Mouse (Mus musculus): ENCODE results near the gene Sdcbp2.
A peak's percentile ranks its signal among the peaks of the same experiment; 100 is the strongest.

Gene Sdcbp2

DNA sequence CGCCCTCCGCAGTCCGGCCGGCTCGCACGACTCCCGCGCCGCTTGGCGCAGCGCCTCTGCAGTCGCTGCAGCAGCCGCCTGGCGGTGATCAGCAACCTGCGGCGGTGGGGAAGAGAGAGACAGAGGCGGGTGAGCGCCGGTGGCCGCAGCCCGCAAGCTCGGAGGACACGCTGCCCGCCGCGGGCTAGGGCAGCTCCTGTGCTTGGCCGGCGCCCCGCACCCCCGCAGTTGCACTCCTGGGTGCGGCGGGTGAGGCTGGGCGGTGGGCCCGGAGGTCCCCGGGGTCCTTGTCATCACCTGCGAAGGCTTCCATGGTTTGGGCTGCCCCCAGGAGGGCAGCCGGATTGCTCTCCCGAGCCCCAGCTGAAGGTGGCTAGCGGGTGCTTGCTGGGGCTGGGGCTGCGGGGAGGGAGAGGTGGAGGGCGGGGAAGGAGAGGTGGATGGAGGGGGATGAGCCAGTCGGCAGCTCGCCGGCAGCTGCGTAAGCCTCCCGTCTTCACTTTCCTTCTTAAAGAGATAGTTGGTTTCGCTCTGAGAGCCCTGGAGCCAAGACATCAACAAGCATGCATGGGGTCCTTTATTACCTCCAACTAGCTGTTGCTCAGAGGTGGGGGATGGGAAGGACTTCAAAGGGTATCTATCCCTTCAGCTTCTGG, 59.9 kb downstream of the Sdcbp2 start, which contains the start of gene Snph:
Gene Snph, minus strand, starts transcription at position 435 of the 656 bp plus-strand sequence.
- DNase-seq: peak; percentile 77

DNA sequence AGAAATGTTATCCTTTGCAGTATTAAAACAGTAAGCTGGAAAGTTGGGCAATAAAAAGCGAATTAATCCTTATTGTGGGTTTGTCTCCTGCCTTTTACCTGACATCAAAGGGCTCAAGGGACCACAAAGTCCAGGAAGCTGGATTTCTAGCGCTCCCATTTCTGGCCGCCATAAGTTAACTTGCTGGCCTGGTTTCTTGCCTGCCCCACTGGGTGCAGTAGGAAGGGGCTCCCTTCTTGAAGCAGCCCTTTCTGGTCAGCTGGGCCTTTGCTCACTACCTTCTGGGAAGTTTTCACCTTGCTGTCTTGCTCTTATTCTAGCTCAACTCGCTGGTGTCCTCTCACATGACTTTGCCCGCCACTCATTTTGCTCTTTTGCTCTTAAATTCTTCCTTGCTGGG, 60.6 kb downstream of the Sdcbp2 start:
- no peak for DNase-seq

DNA sequence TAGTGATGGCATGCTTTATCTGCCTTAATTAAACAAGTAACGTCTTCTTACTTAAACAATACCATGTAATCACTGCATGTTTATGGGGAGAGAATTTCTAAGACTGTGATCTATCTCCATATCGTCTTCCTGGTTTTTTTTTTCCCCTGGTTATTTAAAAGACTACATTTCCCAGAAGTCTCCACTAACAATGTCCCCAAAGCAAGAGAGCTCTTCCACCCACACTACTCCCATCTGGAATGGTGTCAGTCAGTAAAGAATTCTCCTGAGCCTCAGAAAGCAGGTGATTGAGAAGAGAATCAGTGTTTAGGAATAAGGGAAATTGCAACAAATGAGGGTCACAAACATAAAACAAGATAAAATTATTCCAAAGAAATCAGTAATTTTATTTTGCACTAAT, 62.5 kb downstream of the Sdcbp2 start:
- no peak for DNase-seq

DNA sequence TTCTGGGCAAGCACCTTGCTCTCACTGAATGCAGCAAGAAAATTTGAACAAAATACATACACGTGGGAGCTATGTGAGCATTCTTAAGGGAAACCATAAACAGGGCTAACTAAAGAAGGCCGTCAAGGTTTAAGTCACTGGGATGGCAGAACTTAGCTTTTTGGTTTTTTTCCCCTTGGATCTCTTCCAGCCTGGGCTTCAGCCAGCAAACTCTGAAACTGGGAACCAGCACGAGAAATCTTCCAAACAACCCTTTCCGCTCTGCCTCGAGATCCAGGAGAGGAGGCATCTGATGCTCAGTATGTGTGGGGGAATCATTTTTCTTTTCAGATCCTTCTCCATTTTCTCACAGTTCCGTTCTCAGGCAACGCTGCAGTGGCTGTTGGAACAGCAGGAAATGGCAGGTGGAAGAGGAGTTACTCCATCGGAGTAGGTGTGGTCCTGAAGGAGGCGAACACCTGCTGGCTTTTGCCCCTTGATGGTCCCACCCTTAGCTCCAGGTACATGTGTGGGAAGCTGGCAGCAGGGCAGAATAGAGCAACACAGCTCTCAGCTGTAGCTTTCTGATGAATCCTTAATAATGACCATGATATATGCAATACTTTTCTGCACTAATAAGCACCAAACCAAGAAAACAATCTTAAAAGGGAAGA, 63.1 kb downstream of the Sdcbp2 start:
- DNase-seq: no peak

DNA sequence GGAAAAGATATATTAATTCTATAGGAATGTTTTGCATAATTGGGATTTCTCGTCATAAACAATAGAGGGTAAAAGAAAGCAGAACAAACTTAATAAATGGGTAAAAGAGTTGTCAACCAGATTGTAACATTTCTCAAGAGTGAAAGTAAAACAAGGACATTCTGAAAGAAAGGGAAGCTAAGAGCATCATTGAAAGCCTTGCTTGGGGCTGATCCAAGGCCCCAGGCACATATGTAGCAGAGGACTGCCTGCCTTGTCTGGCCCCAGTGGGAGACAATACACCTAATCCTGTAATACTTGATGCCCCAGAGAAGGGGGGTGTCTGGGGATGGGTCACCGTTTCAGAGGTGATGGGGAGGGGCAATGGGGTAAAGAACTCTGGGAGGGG, 63.6 kb downstream of the Sdcbp2 start:
- DNase-seq: no peak

Measured in kidney, postnatal 10 days (tissue).